Mouse (Mus musculus) c-Kit-positive CD71-positive TER-119-positive erythroid progenitor cells, embryonic 14.5 days (primary cell): ENCODE measurements around the gene 1700020L24Rik.

Experiments used
- DNase-seq: peaks from one replicate; pipeline ENCODE4 v3.0.0-alpha.2; 2013; ENCODE audit warnings: low spot score

1700020L24Rik gene

DNA sequence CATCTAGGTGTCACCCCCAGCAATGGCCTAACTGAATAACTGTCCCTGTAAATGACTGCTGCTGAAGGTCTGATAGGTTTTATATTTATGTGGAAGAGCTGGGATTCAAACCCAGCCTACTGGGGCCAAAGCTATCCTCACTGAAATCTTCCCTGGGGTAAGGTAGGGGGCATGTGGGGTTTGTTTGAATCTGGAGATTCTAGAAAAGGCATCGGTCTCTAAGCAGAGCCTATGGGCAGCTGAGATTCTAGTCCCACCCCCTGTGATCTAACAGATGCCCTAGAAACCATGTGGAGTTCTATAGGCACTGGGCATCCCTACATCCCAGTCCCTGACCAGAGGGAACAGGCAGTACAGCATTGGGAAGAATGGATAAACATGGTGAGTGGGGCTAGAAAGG lies at the start of gene 1700020L24Rik:
TSS of gene 1700020L24Rik (plus strand) at position 301 of the 400 bp plus-strand sequence.
- no peak for DNase-seq

DNA sequence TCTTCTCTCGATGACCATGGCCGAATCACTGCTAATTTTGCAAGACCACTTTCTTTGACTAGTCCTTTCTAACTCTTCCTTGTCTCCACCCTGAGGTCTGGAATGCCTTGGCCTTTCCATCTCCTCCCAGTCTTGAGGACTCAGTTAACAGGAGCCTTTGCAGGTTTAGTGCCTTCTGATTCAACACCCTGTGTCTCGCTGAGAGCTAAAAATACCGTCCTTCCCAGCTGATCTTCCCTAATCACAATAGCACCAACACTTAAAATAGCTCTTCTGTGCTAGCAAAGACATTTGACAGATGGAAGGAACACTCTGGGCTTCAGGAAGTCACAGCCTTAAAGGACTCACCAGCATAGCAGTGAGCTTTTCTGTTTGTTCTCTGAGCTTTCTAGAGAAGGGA lies 44.4 kb upstream of the 1700020L24Rik start:
- DNase-seq: no peak

DNA sequence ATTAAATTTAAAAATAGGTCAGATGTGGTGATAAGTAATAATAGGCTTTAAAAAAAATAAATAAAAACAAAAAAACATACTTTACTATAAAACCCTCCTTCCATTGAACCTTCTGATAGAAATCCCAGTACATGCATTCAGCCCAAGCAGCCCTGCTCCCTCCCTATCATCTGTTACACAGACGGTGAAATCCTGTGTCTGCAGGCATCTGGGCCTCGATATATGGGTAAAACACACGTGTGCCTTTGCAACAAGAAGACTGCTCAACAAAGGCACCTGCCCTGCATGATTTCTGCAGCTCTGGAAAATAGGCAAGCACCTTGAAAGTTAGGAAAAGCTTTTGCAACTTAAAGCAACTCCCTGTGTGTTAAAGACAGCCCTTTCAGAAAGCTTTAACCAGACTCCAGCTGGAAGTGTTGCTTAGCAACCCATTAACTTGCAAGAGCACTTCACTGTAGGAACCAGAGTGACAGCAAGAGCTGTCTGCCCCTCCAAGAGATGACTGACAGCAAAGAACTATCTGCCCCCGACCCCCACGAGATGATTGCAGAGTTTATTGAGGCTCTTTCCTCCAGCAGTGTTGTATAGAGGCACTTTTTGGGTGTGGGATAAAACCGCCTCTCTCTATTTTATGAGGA lies 42.6 kb upstream of the 1700020L24Rik start:
- DNase-seq: no peak

DNA sequence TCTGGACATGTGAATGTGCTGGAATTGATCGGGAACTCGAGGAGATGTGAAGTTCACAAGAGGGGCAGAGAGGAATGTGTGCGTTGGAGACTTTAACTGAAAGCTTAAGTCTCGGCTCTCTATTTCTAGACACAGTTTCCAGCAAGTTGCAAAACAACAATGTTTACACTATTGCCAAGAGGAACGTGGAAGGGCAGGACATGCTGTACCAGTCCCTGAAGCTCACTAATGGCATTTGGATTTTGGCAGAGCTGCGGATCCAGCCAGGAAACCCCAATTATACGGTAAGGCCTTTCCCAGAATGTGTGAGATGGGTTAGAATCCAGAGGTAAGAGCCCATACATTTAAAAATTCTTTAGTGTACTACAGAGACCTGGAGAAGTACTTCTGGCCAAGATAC lies 39.9 kb upstream of the 1700020L24Rik start:
- DNase-seq: no peak

DNA sequence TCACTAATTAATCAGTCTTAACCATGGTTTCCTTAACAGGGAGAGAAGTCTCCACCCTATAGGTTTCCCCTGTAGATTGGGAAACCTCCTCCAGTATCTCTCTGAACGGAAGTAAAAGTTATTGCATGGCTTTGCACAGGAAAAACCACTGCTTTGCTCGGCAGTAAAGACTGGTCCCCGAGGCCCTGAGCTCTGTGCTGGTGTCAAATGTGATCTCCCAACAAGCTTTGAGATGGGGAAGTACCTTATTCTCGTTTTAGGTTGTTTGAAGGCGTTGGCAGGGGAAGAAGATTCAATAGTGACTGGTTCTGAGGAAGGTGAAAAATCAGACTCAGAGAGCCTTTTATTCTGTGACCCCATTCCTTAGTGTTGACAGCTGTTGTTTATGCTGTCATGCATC lies 38.8 kb upstream of the 1700020L24Rik start:
- DNase-seq: no peak

DNA sequence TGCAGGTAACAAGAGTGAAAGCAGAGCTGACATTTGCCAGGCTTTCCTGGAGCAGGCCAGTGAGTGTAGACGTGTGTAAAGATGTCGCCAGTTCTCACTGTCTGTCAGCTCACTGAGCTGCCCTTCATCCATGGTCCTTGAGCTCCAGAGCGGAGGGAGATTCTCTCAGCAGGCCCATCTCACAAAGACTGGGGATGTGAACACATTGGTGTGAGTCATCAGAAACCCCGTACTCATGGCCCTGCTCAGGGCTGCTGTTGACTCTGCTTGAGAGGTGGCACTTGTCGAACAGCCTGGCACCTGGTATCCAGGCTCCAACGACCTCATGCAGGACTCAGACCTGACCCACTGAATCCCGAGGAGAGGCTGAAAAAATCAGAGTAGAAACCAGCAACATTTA lies 33.7 kb upstream of the 1700020L24Rik start:
- no peak for DNase-seq

DNA sequence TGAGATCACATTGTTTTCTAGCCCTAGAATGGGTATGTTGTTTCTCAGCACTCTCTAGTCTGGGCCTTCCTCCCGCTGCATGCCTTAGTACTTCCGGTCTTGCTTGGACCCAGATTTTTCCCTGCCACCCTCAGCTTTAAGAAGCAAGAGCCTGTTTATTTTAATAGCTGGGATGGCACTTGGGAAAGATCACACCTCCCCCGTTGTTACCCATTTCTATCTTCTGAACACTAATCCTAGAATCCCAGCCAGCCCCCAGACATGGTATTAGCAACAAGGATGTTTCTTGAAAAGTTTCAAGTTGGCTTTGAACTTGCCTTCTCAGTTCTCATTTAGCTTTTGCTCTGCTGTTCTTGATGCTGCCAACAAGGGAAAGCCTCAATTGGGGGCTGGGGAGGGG lies 31.1 kb upstream of the 1700020L24Rik start:
- no peak for DNase-seq

DNA sequence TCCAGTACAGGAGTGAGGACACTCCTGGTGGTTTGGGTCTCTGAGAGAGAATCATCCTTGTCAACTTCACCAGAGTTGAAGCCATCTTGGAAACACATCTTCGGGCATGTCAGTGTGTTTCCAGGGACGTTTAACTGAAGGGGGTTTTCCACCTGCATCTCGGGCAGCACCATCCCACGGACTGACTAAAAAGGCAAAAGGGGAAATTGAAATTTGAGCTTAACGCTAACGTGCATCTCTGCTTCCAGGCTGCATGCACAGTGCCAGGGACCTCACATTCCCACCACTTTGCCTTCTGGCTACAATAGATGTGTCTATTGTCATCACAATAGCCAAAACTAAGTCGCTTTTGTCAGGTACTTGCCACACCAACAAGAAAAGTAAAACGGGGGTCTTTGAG lies 29.2 kb upstream of the 1700020L24Rik start:
- DNase-seq: no peak

DNA sequence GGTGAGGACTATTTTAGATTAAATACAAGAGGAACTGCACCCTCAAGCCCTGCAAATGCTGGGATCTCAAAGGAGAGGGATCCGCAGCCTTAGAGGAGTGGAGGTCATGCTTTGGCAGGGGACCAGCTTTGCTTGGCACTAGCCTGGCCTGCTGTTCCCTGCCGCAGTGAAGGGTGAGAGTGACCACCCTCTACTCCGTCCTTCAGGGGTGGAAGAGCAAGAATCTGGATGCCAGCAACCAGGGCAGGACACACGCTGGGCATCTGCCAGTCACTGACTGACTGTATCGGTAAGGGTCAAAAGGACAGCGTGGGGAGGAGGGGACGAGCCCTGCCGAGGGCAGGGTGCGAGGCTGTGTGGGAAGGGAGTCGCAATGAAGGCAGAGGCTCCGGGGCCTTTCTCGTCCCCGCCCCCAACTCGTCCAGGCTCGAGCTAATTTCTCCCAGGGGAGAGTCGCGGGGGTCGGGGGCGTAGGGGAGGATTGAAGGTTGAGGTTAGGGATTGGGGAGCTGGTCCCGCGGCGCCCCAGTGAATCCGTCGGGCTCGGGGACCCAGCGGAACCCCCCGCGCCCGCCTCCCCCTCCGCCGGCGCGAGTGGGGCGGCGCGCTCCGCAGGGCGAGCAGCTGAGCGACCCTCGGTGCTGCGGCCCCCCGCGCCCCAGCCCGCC lies 28.3 kb upstream of the 1700020L24Rik start, which contains the start of gene Rasl10b:
TSS of gene Rasl10b (plus strand) at position 51 of the 668 bp plus-strand sequence.
- DNase-seq: no peak

DNA sequence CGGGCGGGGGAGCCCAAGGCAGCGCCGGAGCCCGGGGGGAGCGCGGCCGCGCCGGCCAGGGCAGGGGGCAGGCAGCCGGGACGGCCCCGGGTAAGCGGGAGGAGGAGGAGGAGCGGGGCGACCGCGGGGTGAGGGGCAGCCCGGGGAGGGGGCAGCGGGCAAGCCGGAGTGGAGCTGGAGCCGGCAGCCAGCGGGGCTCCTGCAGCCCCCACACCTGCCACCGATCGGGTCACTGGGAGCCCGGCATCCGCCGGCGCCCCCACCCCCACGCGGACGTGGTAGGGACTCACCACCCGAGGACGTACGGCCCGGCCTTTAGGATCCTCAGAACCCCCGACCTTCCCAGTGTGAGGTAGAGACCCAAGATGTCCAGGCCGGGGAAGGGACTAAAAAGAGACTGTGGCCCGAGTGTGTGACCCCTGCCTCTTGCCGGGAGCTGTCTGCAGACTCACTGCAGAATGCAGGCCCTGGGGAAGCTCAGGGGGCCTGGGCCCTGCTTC lies 27.6 kb upstream of the 1700020L24Rik start:
- DNase-seq: no peak

DNA sequence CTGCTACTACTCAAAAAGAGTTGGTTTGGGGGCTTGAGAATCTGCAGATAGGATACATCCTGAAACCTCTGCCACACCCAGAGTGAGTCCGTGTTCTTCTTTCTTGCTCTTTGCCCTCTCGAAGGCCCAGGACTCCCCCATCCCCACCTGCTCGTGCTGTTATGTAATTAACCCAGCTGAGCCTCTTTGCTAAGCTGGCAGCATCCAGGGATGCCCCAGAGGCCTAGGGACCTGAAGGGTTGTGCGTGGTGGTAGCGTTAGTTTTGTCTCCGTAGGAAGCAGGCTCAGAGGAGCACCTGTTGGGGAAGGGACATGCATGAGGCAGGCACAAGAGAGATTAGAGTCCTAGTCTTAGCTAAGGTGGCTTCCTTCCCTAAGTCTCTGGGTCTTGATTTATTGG lies 27.0 kb upstream of the 1700020L24Rik start:
- DNase-seq: no peak

DNA sequence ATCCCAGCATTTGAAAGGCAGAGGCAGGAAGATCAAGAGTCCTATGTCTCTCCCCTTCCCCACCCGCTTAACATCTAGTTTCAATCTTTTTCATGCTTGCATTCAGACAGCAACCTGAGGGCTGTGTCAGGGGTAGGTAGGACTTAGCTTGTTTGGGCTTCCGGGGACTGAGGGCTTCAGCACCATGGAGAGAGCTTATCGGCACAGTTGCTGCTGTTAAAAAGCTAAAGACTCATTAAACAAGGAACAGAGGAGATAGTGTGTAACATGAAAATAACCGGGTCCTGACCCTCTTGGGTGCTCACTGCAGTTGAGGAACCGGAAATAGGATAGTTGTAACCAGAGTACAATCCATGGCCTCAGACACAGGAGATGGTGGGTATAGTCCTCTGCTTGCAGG lies 20.4 kb upstream of the 1700020L24Rik start:
- peak; percentile 47 for DNase-seq

DNA sequence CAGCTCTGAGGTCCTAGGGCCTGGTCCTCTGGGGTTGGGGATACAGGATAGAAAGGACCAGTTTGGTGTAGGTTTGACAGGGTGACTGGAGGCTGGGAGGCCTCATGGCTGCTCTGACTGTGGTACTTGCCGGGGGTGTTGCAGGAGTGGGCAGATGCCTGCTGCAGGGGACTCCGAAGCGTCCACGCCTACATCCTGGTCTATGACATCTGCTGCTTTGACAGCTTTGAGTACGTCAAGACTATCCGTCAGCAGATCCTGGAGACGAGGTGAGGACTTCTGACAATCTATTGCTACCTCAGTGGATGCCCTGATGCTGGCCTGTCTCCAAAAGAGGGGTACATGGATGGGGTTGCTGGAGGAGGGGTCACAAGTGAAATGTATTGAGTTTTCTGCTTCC lies 19.8 kb upstream of the 1700020L24Rik start:
- no peak for DNase-seq

DNA sequence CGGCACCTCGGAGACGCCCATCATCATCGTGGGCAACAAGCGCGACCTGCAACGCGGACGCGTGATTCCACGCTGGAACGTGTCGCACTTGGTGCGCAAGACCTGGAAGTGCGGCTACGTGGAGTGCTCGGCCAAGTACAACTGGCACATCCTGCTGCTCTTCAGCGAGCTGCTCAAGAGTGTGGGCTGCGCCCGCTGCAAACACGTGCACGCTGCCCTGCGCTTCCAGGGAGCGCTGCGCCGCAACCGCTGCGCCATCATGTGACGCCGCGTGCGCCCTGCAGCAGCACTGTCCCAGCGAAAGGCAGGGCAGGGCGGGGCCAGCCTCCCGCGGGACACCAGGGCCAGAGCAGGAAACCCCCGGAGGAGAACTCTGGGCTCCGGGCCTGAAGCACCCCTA lies 18.9 kb upstream of the 1700020L24Rik start:
- DNase-seq: no peak

DNA sequence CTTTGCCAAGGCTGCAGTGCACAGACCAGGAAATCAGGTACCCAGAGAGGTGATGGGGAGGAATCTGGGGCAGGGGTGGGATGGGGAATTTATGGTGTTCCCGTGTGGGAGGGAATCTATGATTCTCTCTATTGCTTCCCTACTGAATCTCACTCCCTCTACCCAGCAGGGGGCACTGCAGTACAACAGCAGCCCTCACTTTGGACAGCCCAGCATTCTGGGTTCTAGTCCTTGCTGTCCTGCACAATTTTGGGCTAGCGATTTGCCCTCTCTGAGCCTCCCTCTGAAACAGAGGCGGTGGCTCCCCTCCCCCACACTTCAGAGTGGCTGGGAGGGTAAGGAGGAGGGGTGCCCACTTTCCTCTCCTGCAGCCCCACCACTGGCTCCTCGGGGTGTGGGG lies 17.1 kb upstream of the 1700020L24Rik start:
- no peak for DNase-seq

DNA sequence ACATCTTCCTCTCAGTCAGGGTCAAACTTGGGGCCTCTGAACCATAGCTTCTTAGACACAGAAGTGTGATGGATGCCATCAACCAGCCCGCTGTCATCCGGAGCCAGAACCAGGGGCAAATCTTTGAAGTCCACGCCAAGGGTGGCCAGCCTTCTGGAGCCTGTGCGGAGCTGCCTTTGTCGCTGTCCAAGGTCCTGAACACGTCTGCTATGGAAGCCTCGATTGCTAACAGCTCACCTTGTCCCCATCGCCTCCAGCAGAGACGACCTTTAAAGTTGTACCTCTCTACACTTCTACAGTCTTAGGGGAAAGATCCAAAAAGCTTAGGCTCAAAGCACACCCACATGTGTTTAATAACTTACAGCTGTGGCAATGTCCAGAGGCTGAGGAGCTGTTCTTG lies 16.2 kb upstream of the 1700020L24Rik start:
- DNase-seq: peak; percentile 68

DNA sequence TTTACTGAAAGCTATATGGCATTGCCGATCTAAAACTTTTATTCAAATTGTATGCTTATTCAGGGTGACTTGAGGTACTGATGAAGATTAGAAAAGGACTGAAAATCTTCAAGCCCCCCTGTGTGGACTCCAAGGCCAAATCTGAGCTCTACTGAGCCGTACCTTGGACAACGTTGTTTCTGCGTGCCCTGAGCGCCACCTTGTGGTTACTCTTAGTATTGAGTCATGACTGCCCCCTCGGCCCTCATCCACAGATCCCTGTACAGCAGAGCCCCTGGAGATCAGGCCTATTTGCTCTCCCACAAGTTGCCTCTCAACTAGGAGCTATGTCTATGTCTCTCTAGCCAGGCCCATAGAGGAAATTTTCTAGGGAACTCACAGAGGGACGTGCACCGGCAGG lies 12.8 kb upstream of the 1700020L24Rik start:
- DNase-seq: peak; percentile 60

DNA sequence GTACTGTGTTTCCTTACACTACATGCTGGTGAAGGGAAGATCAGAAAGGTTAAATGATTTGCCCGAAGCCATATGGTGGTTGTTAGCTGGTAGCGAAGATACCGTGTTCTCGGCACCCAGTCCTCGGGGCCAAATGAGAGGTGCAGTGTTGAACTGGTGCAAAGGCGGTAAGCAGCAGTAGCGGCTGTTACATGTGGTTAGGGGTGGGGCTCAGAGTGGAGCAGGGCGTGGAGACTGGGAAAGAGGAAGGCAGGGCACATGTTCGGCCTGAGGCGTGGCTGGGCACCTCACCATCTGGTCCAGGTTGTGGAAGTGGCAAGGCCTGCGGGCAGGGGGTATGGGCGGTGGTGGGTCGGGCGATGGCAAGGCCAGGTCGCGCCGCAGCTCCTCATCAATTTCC lies 10.5 kb upstream of the 1700020L24Rik start:
- no peak for DNase-seq

DNA sequence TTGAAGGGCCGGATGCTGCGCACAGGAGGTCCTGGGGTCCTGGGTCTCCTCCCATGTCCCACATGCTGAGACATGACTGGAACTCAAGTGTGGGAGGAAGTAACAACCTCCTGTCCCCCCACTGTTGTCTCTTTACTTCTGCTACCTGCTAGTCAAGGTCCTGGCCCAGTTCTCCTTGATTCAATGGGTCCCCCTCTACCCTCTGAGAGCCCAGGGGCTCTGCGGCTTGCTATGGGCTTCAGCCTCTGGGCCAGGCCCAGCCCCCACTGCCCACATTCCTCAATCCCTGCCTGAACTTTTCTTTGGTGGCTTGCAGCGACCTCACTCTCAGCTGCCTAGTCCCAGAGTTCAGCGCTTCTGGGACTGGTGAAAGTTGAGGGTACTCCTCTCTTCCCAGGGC lies 8.1 kb upstream of the 1700020L24Rik start, which contains the start of gene Gas2l2:
TSS of gene Gas2l2 (minus strand) at position 101 of the 400 bp plus-strand sequence.
- no peak for DNase-seq

DNA sequence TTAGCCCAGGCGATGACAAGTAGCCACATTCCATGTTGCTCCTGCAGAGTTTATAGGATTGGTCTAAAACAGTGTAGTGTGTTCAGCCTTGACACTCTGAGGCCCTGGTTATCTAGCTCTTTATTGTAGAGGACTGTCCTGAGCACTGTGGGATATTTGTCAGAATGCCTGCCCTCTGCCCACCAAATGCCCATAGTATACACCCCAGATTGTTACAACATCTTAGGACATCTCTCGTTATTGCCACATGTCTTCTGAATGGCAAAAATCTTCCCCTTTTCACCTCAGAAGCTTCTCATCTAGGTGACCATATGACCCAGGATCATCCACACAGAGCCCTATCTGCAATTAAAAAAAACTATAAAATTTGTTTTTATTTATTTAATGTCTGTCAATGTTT lies 4.9 kb upstream of the 1700020L24Rik start:
- DNase-seq: no peak

DNA sequence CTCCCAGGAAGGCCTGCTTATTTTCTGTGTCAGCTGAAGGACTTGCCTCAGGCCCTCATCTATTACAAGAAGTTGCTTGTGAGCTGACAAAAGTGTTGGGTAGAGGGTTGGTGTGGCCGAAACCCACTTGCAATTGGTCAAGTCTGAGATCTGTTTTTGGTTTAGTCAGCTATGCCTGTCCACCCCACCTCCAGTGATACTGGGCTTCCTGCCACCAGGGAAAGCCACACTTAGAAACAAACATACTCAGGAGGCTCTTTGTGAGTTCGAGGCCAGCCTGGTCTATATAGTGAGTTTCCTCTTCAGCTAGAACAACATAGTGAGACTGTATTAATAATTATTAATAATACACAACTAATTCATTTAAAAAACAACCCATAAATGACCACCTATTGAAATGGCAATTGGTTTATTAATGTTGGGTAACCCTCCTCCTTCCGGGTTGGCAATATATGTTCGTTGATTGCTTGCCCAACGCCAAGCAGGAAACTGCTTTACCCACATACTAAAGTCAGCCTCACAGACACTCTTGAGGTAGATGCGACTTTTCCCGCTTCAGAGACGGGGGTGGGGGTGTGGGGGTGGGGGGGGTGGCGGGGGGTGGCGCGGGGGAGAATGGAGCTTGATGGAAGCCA lies 2.1 kb downstream of the 1700020L24Rik start:
- no peak for DNase-seq

DNA sequence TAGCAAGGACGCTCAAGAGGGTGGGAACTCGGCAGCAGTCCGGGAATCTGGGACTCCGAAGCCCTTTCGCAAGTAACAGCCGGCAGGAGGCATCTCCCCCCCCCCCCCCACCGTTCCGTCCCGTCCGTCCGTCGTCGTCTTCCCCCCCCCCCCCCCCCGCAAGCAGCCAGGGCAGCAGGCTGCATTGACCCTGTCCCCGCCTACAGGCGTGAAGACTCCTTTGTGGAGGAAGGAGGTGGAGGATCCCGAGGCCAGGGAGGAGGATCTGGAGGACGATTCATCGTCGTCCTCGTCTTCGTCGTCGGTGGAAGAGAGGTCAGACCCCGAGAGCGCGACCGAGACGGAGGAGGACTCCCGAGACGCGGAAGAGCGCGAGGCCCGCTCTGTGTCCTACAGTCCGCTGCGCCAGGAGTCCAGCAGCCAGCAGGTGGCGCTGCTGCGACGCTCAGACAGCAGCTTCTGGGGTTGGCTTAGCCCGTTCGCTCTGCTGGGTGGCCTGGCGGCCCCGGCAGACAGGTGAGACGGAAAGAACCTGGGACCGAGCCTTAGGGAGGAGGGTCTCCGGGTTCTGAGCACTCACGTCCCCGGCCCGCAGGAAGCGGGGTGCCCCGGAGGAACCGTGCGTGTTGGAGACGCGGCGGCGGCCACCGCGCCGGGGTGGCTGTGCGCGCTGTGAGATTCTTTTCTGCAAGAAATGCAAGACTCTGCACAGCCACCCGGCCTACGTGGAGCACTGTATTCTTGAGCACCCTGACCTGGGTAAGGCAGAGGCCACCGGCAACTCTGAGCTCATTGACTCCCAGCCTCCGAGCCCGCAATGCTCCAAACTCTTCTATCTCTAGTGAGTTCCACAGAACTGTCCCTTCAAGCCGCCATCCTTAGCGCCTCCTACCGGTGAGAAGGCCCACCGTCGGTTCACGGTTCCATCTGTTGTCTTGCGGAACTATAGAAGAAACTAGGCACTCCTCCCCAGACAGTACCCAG lies 2.9 kb downstream of the 1700020L24Rik start:
- DNase-seq: peak; percentile 89
